Mouse (Mus musculus): Measurements from ENCODE around the gene Aldob. TPM values are rescaled to one million over a fixed set of nuclear protein-coding genes. Genes with fewer than 3 reads are reported as not detected.

Aldob gene
- polyA plus RNA-seq (2012; ENCODE audit: low replicate concordance): not detected in 2 replicates

DNA sequence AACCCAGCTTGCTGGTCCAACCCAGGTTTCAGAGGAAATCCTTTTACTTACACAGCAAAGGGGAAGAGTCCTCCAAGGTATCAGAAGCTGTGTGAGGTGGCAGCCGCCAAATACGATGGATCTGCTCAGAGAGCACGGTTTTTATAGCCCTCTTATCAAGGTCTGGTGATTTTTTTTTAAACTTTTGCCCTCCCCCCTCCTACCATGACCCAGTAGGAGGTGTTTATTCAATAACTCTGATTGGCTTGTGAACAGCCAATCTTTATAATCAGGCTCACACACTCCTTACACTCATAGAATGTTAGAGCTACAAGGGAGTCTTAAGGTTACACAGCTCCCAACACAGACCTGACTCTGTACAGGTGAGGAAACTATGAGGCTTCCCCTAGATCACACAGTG, at the start of gene Aldob:
Gene Aldob, minus strand, starts transcription at position 164 of the 400 bp plus-strand sequence.

DNA sequence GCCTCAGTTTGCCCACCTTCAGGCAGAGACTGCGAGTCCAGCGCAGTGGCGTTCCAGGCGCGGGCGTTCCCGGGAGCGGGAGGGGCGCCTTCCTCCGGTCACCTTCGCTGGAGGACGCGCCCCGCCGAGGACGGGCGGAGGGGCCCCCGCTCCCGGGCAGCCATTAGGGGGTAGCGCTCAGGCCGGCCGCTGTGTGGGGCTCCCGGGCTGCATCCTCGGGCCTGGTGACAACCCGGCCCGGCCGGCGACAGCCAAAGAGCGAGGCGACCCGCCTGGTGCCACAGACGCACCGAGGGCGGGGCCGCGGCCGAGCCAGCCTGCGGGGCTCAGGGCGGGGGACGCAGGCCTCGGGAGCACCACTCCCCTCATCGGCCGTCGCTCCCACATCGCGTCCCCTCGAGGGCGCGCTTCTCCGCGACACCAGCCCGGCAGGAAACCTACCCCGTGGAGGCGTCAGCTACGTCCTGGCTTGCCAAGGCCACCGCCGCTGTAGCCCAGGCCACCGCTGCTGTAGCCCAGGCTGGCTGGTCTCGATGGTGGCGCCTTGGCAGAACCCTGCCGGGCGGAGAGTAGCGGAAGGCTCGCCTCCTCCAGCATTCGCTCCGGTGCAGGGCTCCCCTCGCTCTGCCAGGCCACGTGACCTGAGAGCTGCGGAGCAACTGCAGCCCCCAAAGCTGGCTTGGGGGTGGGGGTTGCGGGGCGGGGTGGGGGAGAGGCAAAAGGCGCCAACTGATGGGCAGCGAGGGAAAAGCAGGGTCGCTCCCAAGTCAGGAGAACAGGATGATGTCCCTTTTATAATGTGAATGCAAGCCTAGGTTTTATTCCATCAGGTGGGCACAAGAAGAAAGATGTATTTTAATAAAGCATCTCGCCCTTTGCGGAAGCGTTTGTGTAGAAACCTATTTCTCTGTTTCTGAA, 48.1 kb upstream of the Aldob start, which contains the start of gene Tmem246:
Gene Tmem246, minus strand, starts transcription at position 694 of the 918 bp plus-strand sequence.

DNA sequence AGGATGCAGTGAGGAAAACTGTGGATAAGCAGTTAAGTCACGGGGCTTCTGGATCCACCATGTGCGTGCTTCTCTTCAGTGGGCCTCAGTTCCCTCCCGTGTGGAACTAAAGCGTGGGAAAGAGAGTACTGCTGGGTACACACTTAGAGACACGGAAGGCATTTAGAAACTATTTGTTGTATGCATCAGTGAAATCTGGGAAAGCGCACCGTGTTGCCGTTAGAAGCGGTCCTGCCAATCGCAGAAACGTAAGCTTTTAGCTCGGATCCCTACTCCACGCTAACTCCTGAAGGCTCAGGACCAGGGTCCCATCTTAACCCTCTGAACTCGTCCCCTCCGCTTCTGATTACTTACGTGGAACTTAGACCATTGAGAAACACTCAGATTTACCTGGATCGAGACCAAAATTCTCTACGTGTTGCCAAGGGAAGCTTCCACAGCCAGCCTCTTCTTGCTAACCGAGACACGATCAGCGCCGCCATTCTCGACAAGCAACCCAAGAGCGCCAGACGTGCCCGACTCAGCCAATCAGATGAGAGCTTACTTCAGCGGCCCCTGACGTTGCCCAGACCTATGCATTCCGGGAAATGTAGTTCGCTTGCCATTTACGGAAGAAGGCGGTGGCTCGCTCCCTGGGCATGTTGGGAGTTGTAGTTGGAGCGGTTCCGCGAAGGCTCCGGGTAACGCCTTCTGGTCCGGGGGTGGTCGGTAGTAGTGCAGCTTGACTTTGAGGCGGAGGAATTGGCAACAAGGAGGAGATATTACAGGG, 28.6 kb downstream of the Aldob start, which contains the start of the genes Mrpl50 and Zfp189:
Gene Mrpl50, minus strand, starts transcription at position 522 of the 769 bp plus-strand sequence.
Gene Zfp189, plus strand, starts transcription at position 605 of the 769 bp plus-strand sequence.

DNA sequence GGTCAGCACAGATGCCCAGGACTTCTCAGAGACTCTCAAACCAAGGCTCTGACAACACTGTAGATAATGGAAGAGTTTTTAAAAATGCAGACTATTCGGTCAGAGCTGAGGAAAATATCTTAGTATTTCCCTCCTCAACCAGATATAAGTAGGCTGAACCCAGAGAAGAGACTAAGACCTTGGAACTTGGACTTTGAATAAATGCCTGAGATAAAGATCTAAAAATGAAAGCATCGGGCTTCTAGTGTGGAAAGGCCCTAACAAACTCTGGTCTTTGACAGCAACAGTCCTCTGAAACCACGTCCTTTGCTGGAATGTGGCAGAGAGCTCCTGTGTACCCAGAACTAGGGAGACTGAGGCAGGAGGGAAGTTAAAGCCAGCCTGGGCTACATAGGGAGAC, 43.0 kb downstream of the Aldob start, which contains the start of gene Baat:
Gene Baat, minus strand, starts transcription at position 172 of the 400 bp plus-strand sequence.

Other genes with a start within 250 kb of the Aldob start
- gene Acnat2, start 141.4 kb downstream of the Aldob start, polyA plus RNA-seq (2012; ENCODE audit: low replicate concordance): not detected in 2 replicates
- gene Acnat1, start 75.6 kb downstream of the Aldob start, polyA plus RNA-seq (2012; ENCODE audit: low replicate concordance): 0.15 TPM in 1 of 2 replicates, not detected in the other
- gene Baat, start 43.0 kb downstream of the Aldob start, polyA plus RNA-seq (2012; ENCODE audit: low replicate concordance): not detected in 2 replicates
- 0.83 and 2.4 TPM in 2 replicates for gene Mrpl50, start 28.5 kb downstream of the Aldob start, polyA plus RNA-seq (2012; ENCODE audit: low replicate concordance)
- 1.2 and 1.6 TPM in 2 replicates for gene Zfp189, start 28.4 kb downstream of the Aldob start, polyA plus RNA-seq (2012; ENCODE audit: low replicate concordance)
- gene Tmem246, start 48.3 kb upstream of the Aldob start, polyA plus RNA-seq (2012; ENCODE audit: low replicate concordance): 0.62 TPM in 1 of 2 replicates, not detected in the other
- 32.6 and 58.2 TPM in 2 replicates for gene Rnf20, start 82.5 kb upstream of the Aldob start, polyA plus RNA-seq (2012; ENCODE audit: low replicate concordance)
- gene Ppp3r2, start 132.5 kb upstream of the Aldob start, polyA plus RNA-seq (2012; ENCODE audit: low replicate concordance): not detected in 2 replicates